Mouse (Mus musculus): ENCODE data around the gene Rreb1. TPM values are rescaled to one million over a fixed set of nuclear protein-coding genes. Genes with fewer than 3 reads are reported as not detected.
A peak's percentile ranks its signal among the peaks of the same experiment; 100 is the strongest.

Gene Rreb1
- polyA plus RNA-seq, 1 experiment from 2014 or later = 5.8 TPM

- H3K27ac ChIP-seq = no peak overlapping the region
- 37% methylated on average over 4 of the region's 4 CpGs for WGBS
- ATAC-seq (ENCODE audit: low FRiP score) (no peak), DNase-seq (ENCODE audit: low spot score) (no peak)
- H3K4me3 ChIP-seq (replicated peaks; ENCODE audit: low read length) = no peak overlapping the region
- peaks cover 57% of the 10 kb centered on the region for H3K27me3 ChIP-seq (ENCODE audit: control insufficient read depth, insufficient read depth, low read length)
- H3K4me2 ChIP-seq (replicated peaks) = no peak overlapping the region
- no peak overlapping the region for H3K9ac ChIP-seq
- H3K36me3 ChIP-seq (replicated peaks; ENCODE audit: control insufficient read depth, insufficient read depth) = no peaks in the 10 kb centered on the region
- no peaks in the 10 kb centered on the region for H3K9me3 ChIP-seq (ENCODE audit: control insufficient read depth, low read length)
- H3K4me1 ChIP-seq (replicated peaks; ENCODE audit: control insufficient read depth, insufficient read depth, low read length) = peaks cover 25% of the 10 kb centered on the region
Measured at GRCm38 (mm10) chr13:37824331-37824920, 46.2 kb downstream of the Rreb1 start.

GRCm38 (mm10) chr13:37824956-37825645 is 46.9 kb downstream of the Rreb1 start:
- Histone ChIP-seq H3K4me1 (replicated peaks; ENCODE audit: control insufficient read depth, insufficient read depth, low read length) (peaks cover 26% of the 10 kb centered on the region), H3K27ac (no peak overlapping the region), H3K36me3 (replicated peaks; ENCODE audit: control insufficient read depth, insufficient read depth) (no peaks in the 10 kb centered on the region), H3K9me3 (ENCODE audit: control insufficient read depth, low read length) (no peaks in the 10 kb centered on the region), H3K4me3 (replicated peaks; ENCODE audit: low read length) (peak overlapping the region; percentile 60), H3K27me3 (ENCODE audit: control insufficient read depth, insufficient read depth, low read length) (peaks cover 63% of the 10 kb centered on the region), H3K4me2 (replicated peaks) (peak overlapping the region; percentile 79), H3K9ac (peak overlapping the region; percentile 58)
- 5% methylated on average over 27 of the region's 27 CpGs for WGBS
- DNase-seq (ENCODE audit: low spot score) (no peak), ATAC-seq (ENCODE audit: low FRiP score) (no peak)

GRCm38 (mm10) chr13:37825646-37826280 is 47.6 kb downstream of the Rreb1 start:
- Histone ChIP-seq H3K9me3 (ENCODE audit: control insufficient read depth, low read length) (no peaks in the 10 kb centered on the region), H3K9ac (peak overlapping the region; percentile 58), H3K36me3 (replicated peaks; ENCODE audit: control insufficient read depth, insufficient read depth) (no peaks in the 10 kb centered on the region), H3K4me3 (replicated peaks; ENCODE audit: low read length) (peak overlapping the region; percentile 60), H3K4me1 (replicated peaks; ENCODE audit: control insufficient read depth, insufficient read depth, low read length) (peaks cover 26% of the 10 kb centered on the region), H3K27ac (peak overlapping the region; percentile 57; the same call in 1 of the 2 replicates), H3K4me2 (replicated peaks) (peak overlapping the region; percentile 79), H3K27me3 (ENCODE audit: control insufficient read depth, insufficient read depth, low read length) (peaks cover 63% of the 10 kb centered on the region)
- WGBS = under 1% methylated on average over 43 of the region's 43 CpGs
- DNase-seq (ENCODE audit: low spot score) = peak; percentile 34
- peak; percentile 77 for ATAC-seq (ENCODE audit: low FRiP score)

- ATAC-seq (ENCODE audit: low FRiP score) (peak; percentile 66), DNase-seq (ENCODE audit: low spot score) (peak; percentile 62)
- Histone ChIP-seq H3K9me3 (ENCODE audit: control insufficient read depth, low read length) (no peaks in the 10 kb centered on the region), H3K27me3 (ENCODE audit: control insufficient read depth, insufficient read depth, low read length) (peaks cover 67% of the 10 kb centered on the region), H3K4me1 (replicated peaks; ENCODE audit: control insufficient read depth, insufficient read depth, low read length) (peaks cover 26% of the 10 kb centered on the region), H3K4me2 (replicated peaks) (peak overlapping the region; percentile 79), H3K36me3 (replicated peaks; ENCODE audit: control insufficient read depth, insufficient read depth) (no peaks in the 10 kb centered on the region), H3K4me3 (replicated peaks; ENCODE audit: low read length) (peak overlapping the region; percentile 60), H3K9ac (peak overlapping the region; percentile 58), H3K27ac (peak overlapping the region; percentile 57)
- under 1% methylated on average over 56 of the region's 65 CpGs for WGBS
Measured at GRCm38 (mm10) chr13:37826281-37826993, 48.2 kb downstream of the Rreb1 start.

- Histone ChIP-seq H3K9me3 (ENCODE audit: control insufficient read depth, low read length) (no peaks in the 10 kb centered on the region), H3K27me3 (ENCODE audit: control insufficient read depth, insufficient read depth, low read length) (peaks cover 72% of the 10 kb centered on the region), H3K27ac (peak overlapping the region; percentile 57; the same call in 1 of the 2 replicates), H3K4me2 (replicated peaks) (peak overlapping the region; percentile 79), H3K9ac (peak overlapping the region; percentile 58), H3K4me3 (replicated peaks; ENCODE audit: low read length) (peak overlapping the region; percentile 60), H3K4me1 (replicated peaks; ENCODE audit: control insufficient read depth, insufficient read depth, low read length) (peaks cover 26% of the 10 kb centered on the region), H3K36me3 (replicated peaks; ENCODE audit: control insufficient read depth, insufficient read depth) (no peaks in the 10 kb centered on the region)
- no peak for DNase-seq (ENCODE audit: low spot score)
- peak; percentile 33; the same call in 1 of the 2 replicates for ATAC-seq (ENCODE audit: low FRiP score)
- 0% methylated on average over 32 of the region's 36 CpGs for WGBS
Measured at GRCm38 (mm10) chr13:37826994-37827262, 48.7 kb downstream of the Rreb1 start.

- DNase-seq (ENCODE audit: low spot score) = peak; percentile 42
- peak overlapping the region; percentile 58 for H3K9ac ChIP-seq
- peak overlapping the region; percentile 57; the same call in 1 of the 2 replicates for H3K27ac ChIP-seq
- H3K4me3 ChIP-seq (replicated peaks; ENCODE audit: low read length) = peak overlapping the region; percentile 60
- H3K9me3 ChIP-seq (ENCODE audit: control insufficient read depth, low read length) = no peaks in the 10 kb centered on the region
- peak overlapping the region; percentile 79 for H3K4me2 ChIP-seq (replicated peaks)
- WGBS = under 1% methylated on average over 65 of the region's 69 CpGs
- H3K4me1 ChIP-seq (replicated peaks; ENCODE audit: control insufficient read depth, insufficient read depth, low read length) = peaks cover 26% of the 10 kb centered on the region
- H3K27me3 ChIP-seq (ENCODE audit: control insufficient read depth, insufficient read depth, low read length) = peaks cover 77% of the 10 kb centered on the region
- ATAC-seq (ENCODE audit: low FRiP score) = peak; percentile 43
- no peaks in the 10 kb centered on the region for H3K36me3 ChIP-seq (replicated peaks; ENCODE audit: control insufficient read depth, insufficient read depth)
Measured at GRCm38 (mm10) chr13:37827263-37827995, 49.2 kb downstream of the Rreb1 start.

- H3K27ac ChIP-seq = no peak overlapping the region
- H3K9ac ChIP-seq = peak overlapping the region; percentile 58; the same call in 1 of the 2 replicates
- H3K9me3 ChIP-seq (ENCODE audit: control insufficient read depth, low read length) = no peaks in the 10 kb centered on the region
- peak overlapping the region; percentile 60 for H3K4me3 ChIP-seq (replicated peaks; ENCODE audit: low read length)
- peaks cover 26% of the 10 kb centered on the region for H3K4me1 ChIP-seq (replicated peaks; ENCODE audit: control insufficient read depth, insufficient read depth, low read length)
- no peak for ATAC-seq (ENCODE audit: low FRiP score)
- no peaks in the 10 kb centered on the region for H3K36me3 ChIP-seq (replicated peaks; ENCODE audit: control insufficient read depth, insufficient read depth)
- peak overlapping the region; percentile 79 for H3K4me2 ChIP-seq (replicated peaks)
- H3K27me3 ChIP-seq (ENCODE audit: control insufficient read depth, insufficient read depth, low read length) = peaks cover 79% of the 10 kb centered on the region
- DNase-seq (ENCODE audit: low spot score) = no peak
- WGBS = 4% methylated on average over 13 of the region's 13 CpGs
Measured at GRCm38 (mm10) chr13:37827996-37828579, 49.9 kb downstream of the Rreb1 start.

- Histone ChIP-seq H3K27ac (no peak overlapping the region), H3K27me3 (ENCODE audit: control insufficient read depth, insufficient read depth, low read length) (peaks cover 76% of the 10 kb centered on the region), H3K4me1 (replicated peaks; ENCODE audit: control insufficient read depth, insufficient read depth, low read length) (peaks cover 26% of the 10 kb centered on the region), H3K9ac (no peak overlapping the region), H3K4me3 (replicated peaks; ENCODE audit: low read length) (no peak overlapping the region), H3K9me3 (ENCODE audit: control insufficient read depth, low read length) (no peaks in the 10 kb centered on the region), H3K36me3 (replicated peaks; ENCODE audit: control insufficient read depth, insufficient read depth) (no peaks in the 10 kb centered on the region), H3K4me2 (replicated peaks) (peak overlapping the region; percentile 79)
- WGBS = 12% methylated on average over 6 of the region's 6 CpGs
- ATAC-seq (ENCODE audit: low FRiP score) (no peak), DNase-seq (ENCODE audit: low spot score) (no peak)
Measured at GRCm38 (mm10) chr13:37828928-37829327, 50.7 kb downstream of the Rreb1 start.
